Mouse (Mus musculus) midbrain, embryonic 10.5 days (tissue): ENCODE measurements around the gene Ilf3. TPM values are rescaled to one million over a fixed set of nuclear protein-coding genes. Genes with fewer than 3 reads are reported as not detected.

Source experiments
- DNase-seq: peaks from one replicate; pipeline ENCODE4 v3.0.0-alpha.2; 2017; ENCODE audit warnings: low spot score
- H3K27ac ChIP-seq: fragments of 300-500 bp; sonication (generic); replicated peaks from 2 replicates; pipeline ENCODE4 v1.5.1; 2016; ENCODE audit warnings: mild to moderate bottlenecking
- H3K27me3 ChIP-seq: fragments of 300-500 bp; sonication (generic); 2 replicates; pipeline ENCODE4 v1.6.1; 2016; ENCODE audit warnings: low read depth, mild to moderate bottlenecking; ENCODE audit not compliant: poor library complexity, severe bottlenecking
- H3K36me3 ChIP-seq: fragments of 300-500 bp; sonication (generic); 2 replicates; pipeline ENCODE4 v1.6.1; 2016; ENCODE audit warnings: mild to moderate bottlenecking, moderate library complexity
- H3K4me1 ChIP-seq: fragments of 300-500 bp; sonication (generic); 2 replicates; pipeline ENCODE4 v1.6.1; 2016
- H3K4me3 ChIP-seq: fragments of 300-500 bp; sonication (generic); 2 replicates; pipeline ENCODE4 v1.5.1; 2016; ENCODE audit warnings: mild to moderate bottlenecking, moderate library complexity
- H3K9me3 ChIP-seq: fragments of 300-500 bp; sonication (generic); replicated peaks from 2 replicates; pipeline ENCODE4 v1.6.1; 2016; ENCODE audit warnings: mild to moderate bottlenecking
- WGBS: fragments of 180-500 bp; shearing (Covaris S2); methylation state at CpG from one replicate; pipeline ENCODE4 v1.1.7; 2016; 5-methylcytosine and 5-hydroxymethylcytosine counted together
- polyA plus RNA-seq: library from polyadenylated mRNA; unstranded; fragments of >200 nt; fragmentation: Nextera tagmentation; extraction: Ambion mirVana; gene quantifications from 2 replicates; pipeline ENCODE4 v1.2.1, GENCODE M21; 2016

The Ilf3 gene
- polyA plus RNA-seq, 1 experiment from 2014 or later, result 295 TPM

DNA sequence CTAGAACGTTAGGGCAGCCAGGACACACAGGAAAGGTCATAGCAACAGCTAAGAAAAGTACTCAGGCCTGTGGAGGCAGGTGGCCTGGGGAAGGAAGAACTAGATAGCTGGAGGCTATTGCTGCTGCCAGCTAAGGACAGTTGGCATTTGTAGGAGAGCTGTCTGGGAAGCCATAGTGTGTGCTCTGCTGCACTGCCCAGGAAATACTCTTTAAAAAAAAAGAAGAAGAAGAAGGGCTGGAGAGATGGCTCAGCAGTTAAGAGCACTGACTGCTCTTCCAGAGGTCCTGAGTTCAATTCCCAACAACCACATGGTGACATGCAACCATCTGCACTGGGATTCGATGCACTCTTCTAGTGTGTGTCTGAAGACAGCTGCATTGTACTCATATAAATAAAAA is 85.8 kb downstream of the Ilf3 start:
- H3K36me3 ChIP-seq, result peaks cover 4% of the 10 kb centered on the region
- H3K4me1 ChIP-seq, result peaks cover 11% of the 10 kb centered on the region; the same call in 1 of the 2 replicates
- H3K27ac ChIP-seq, result no peak overlapping the region
- WGBS, result 85% methylated on average over 2 of the region's 2 CpGs
- no peaks in the 10 kb centered on the region for H3K27me3 ChIP-seq
- DNase-seq, result no peak
- H3K9me3 ChIP-seq, result no peaks in the 10 kb centered on the region
- H3K4me3 ChIP-seq, result no peak overlapping the region

DNA sequence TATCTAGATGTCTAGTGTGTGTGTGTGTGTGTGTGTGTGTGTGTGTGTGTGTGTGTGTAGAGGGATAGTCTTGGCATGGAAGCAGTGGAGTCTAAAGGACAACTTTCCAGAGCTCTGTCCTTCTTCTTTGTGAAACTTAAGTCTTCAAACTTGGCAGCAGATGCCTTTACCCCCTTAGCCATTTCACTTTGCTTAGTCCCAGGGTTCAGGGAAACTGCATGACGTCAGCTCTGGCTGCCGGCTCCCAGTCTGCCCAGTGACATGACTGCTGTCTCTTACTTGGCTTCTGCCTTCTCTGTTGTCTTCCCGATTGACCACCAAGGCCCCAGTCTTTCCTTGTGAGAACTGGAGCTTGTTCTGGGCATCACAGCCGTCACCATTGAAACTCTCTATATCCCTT is 86.9 kb downstream of the Ilf3 start:
- Histone ChIP-seq H3K4me3 (no peak overlapping the region), H3K27me3 (no peaks in the 10 kb centered on the region), H3K9me3 (no peaks in the 10 kb centered on the region), H3K4me1 (peaks cover 11% of the 10 kb centered on the region; the same call in 1 of the 2 replicates), H3K36me3 (peaks cover 13% of the 10 kb centered on the region), H3K27ac (no peak overlapping the region)
- no peak for DNase-seq
- WGBS, result 88% methylated on average over 4 of the region's 4 CpGs

Other genes with a start within 250 kb of the Ilf3 start
- 13.6 and 14.8 TPM in 2 replicates for gene Tyk2, start 236.6 kb upstream of the Ilf3 start, polyA plus RNA-seq
- gene Cdc37, start 217.9 kb upstream of the Ilf3 start, polyA plus RNA-seq, result 351 and 367 TPM in 2 replicates
- 3.8 and 5.0 TPM in 2 replicates for gene Pde4a, start 202.2 kb upstream of the Ilf3 start, polyA plus RNA-seq
- 47.1 and 50.8 TPM in 2 replicates for gene Keap1, start 128.5 kb upstream of the Ilf3 start, polyA plus RNA-seq
- gene S1pr5, start 119.4 kb upstream of the Ilf3 start, polyA plus RNA-seq, result 0.10 and 0.11 TPM in 2 replicates
- gene Atg4d, start 102.6 kb upstream of the Ilf3 start, polyA plus RNA-seq, result 48.6 and 49.9 TPM in 2 replicates
- 16.2 and 21.0 TPM in 2 replicates for gene Kri1, start 79.9 kb upstream of the Ilf3 start, polyA plus RNA-seq
- gene Cdkn2d, start 76.5 kb upstream of the Ilf3 start, polyA plus RNA-seq, result 51.4 and 61.3 TPM in 2 replicates
- gene Ap1m2, start 55.5 kb upstream of the Ilf3 start, polyA plus RNA-seq, result 1.1 and 2.9 TPM in 2 replicates
- 65.8 and 72.2 TPM in 2 replicates for gene Slc44a2, start 47.2 kb upstream of the Ilf3 start, polyA plus RNA-seq
- 64.8 and 73.1 TPM in 2 replicates for gene Qtrt1, start 44.0 kb downstream of the Ilf3 start, polyA plus RNA-seq
- 70.4 and 75.0 TPM in 2 replicates for gene Dnm2, start 57.0 kb downstream of the Ilf3 start, polyA plus RNA-seq
- 106 and 116 TPM in 2 replicates for gene Tmed1, start 142.4 kb downstream of the Ilf3 start, polyA plus RNA-seq
- gene AB124611, start 158.3 kb downstream of the Ilf3 start, polyA plus RNA-seq, result 6.0 and 7.1 TPM in 2 replicates
- gene Carm1, start 179.0 kb downstream of the Ilf3 start, polyA plus RNA-seq, result 54.3 and 57.5 TPM in 2 replicates
- gene Timm29, start 224.9 kb downstream of the Ilf3 start, polyA plus RNA-seq, result 32.0 and 37.1 TPM in 2 replicates
- 20.4 and 21.6 TPM in 2 replicates for gene Yipf2, start 225.0 kb downstream of the Ilf3 start, polyA plus RNA-seq
- gene Smarca4, start 248.3 kb downstream of the Ilf3 start, polyA plus RNA-seq, result 139 and 162 TPM in 2 replicates